31 mouse cellular contexts compared by ENCODE assay signal in genomic region chr3:81211666-81212065, GRCm38 (mm10).
DNase-seq lines count a peak whose midpoint lies in the region; ATAC-seq lines count a peak whose summit lies in the region.
"Had no signal": no experiment of that assay in that cellular context is flagged by ENCODE, and none has a peak within 500 bp of the region (broad histone marks: within the 10 kb centered on the region; RNA-seq: fewer than 3 reads in every experiment).

No protein-coding gene starts in this region.

- no peak for DNase-seq in kidney, postnatal 14 days
- DNase-seq in neural tube, embryonic 10.5 days (ENCODE audit: extremely low spot score, low spot score), result no peak
- no peak for DNase-seq in spleen, adult 18-20 months
- DNase-seq in gastrocnemius, adult 8-10 months (ENCODE audit: low spot score in 2 of 2), result no peak
- DNase-seq: adrenal gland, adult 2 months; adrenal gland, postnatal 36 days; B cell, adult 2 months; cerebellum, adult 2 months; cerebellum, postnatal 36 days; gastrocnemius, postnatal 25 days; heart, adult 11 months; heart, postnatal 4 days; kidney, adult 11 months; kidney, postnatal 4 days; lung, embryonic 14.5 days; lung, postnatal 14 days; right cerebral cortex, adult 18-20 months; thymus, adult 18-20 months; thymus, postnatal 25 days had no signal

- H3K9me3 ChIP-seq in kidney, embryonic 14.5 days (ENCODE audit: control insufficient read depth, low read length), result no peaks in the 10 kb centered on the region
- H3K9me3 ChIP-seq in neural tube, embryonic 14.5 days (ENCODE audit: control insufficient read depth, low read length), result no peaks in the 10 kb centered on the region
- no peaks in the 10 kb centered on the region for H3K9me3 ChIP-seq in forebrain, embryonic 13.5 days (replicated peaks)
- H3K9me3 ChIP-seq: embryonic facial prominence, embryonic 12.5 days; hindbrain, embryonic 13.5 days; limb, embryonic 15.5 days; liver, embryonic 15.5 days; neural tube, embryonic 15.5 days had no signal

- H3K36me3 ChIP-seq in kidney, embryonic 14.5 days (ENCODE audit: control insufficient read depth, insufficient read depth, low read length), result peaks cover 2% of the 10 kb centered on the region; the same call in 1 of the 2 replicates
- H3K36me3 ChIP-seq in neural tube, embryonic 14.5 days (ENCODE audit: control insufficient read depth, insufficient read depth, low read length), result no peaks in the 10 kb centered on the region
- no peaks in the 10 kb centered on the region for H3K36me3 ChIP-seq in forebrain, embryonic 13.5 days (ENCODE audit: poor library complexity, severe bottlenecking)
- H3K36me3 ChIP-seq: limb, embryonic 15.5 days; liver, embryonic 15.5 days; neural tube, embryonic 15.5 days had no signal

- WGBS in kidney, embryonic 14.5 days, result 31% methylated on average over 3 of the region's 3 CpGs
- WGBS in neural tube, embryonic 14.5 days, result 75% methylated on average over 3 of the region's 3 CpGs
- 38% methylated on average over 3 of the region's 3 CpGs for whole genome bisulfite sequencing in forebrain, embryonic 13.5 days

- no peak overlapping the region for H3K4me2 ChIP-seq in kidney, embryonic 14.5 days (replicated peaks; ENCODE audit: low read depth, low read length)
- no peak overlapping the region for H3K4me2 ChIP-seq in neural tube, embryonic 14.5 days (ENCODE audit: low read depth, low read length)
- H3K4me2 ChIP-seq in forebrain, embryonic 13.5 days, result no peak overlapping the region
- H3K4me2 ChIP-seq: embryonic facial prominence, embryonic 12.5 days; heart, embryonic 11.5 days; hindbrain, embryonic 13.5 days; limb, embryonic 15.5 days; liver, embryonic 15.5 days; lung, embryonic 14.5 days; neural tube, embryonic 15.5 days had no signal

- no peak overlapping the region for H3K27ac ChIP-seq in kidney, embryonic 14.5 days (ENCODE audit: low read depth, low read length)
- no peak overlapping the region for H3K27ac ChIP-seq in neural tube, embryonic 14.5 days (ENCODE audit: low read depth, low read length)
- H3K27ac ChIP-seq in forebrain, embryonic 13.5 days, result no peak overlapping the region
- H3K27ac ChIP-seq: embryonic facial prominence, embryonic 12.5 days; hindbrain, embryonic 13.5 days; limb, embryonic 15.5 days; liver, embryonic 15.5 days; neural tube, embryonic 15.5 days; stomach, postnatal 0 days had no signal

- H3K9ac ChIP-seq in kidney, embryonic 14.5 days (ENCODE audit: low read depth, low read length), result no peak overlapping the region
- H3K9ac ChIP-seq in neural tube, embryonic 14.5 days (replicated peaks; ENCODE audit: low read depth, low read length), result no peak overlapping the region
- no peak overlapping the region for H3K9ac ChIP-seq in forebrain, embryonic 13.5 days
- H3K9ac ChIP-seq: embryonic facial prominence, embryonic 12.5 days; hindbrain, embryonic 13.5 days; limb, embryonic 15.5 days; liver, embryonic 15.5 days; lung, embryonic 14.5 days; neural tube, embryonic 15.5 days had no signal

- no peaks in the 10 kb centered on the region for H3K27me3 ChIP-seq in kidney, embryonic 14.5 days (ENCODE audit: control insufficient read depth, insufficient read depth, low read length)
- no peaks in the 10 kb centered on the region for H3K27me3 ChIP-seq in neural tube, embryonic 14.5 days (ENCODE audit: control insufficient read depth, insufficient read depth, low read length)
- no peaks in the 10 kb centered on the region for H3K27me3 ChIP-seq in forebrain, embryonic 13.5 days
- H3K27me3 ChIP-seq: embryonic facial prominence, embryonic 12.5 days; hindbrain, embryonic 13.5 days; limb, embryonic 15.5 days; liver, embryonic 15.5 days; neural tube, embryonic 15.5 days had no signal

- no peak overlapping the region for H3K4me3 ChIP-seq in kidney, embryonic 14.5 days (ENCODE audit: low read length)
- no peak overlapping the region for H3K4me3 ChIP-seq in neural tube, embryonic 14.5 days (ENCODE audit: low read depth, low read length)
- H3K4me3 ChIP-seq in forebrain, embryonic 13.5 days, result no peak overlapping the region
- H3K4me3 ChIP-seq: embryonic facial prominence, embryonic 12.5 days; hindbrain, embryonic 13.5 days; limb, embryonic 15.5 days; liver, embryonic 15.5 days; neural tube, embryonic 15.5 days had no signal

- ATAC-seq in kidney, embryonic 14.5 days (ENCODE audit: low FRiP score, low TSS enrichment), result 0 out of 2 replicates have a peak, but pooled peaks have one; percentile 39
- ATAC-seq in neural tube, embryonic 14.5 days (ENCODE audit: low read depth), result peak; percentile 49; the same call in 1 of the 2 replicates
- peak; percentile 71 for ATAC-seq in forebrain, embryonic 13.5 days
- ATAC-seq: activated CD4-positive, CD25-positive, alpha-beta regulatory T cell, adult 4 months; inflammation-experienced regulatory T-cells, adult 6 months had no signal

- 0 out of 2 replicates have a peak, but pooled peaks cover 3% of the 10 kb centered on the region for H3K4me1 ChIP-seq in kidney, embryonic 14.5 days (ENCODE audit: control insufficient read depth, insufficient read depth, low read length)
- no peaks in the 10 kb centered on the region for H3K4me1 ChIP-seq in neural tube, embryonic 14.5 days (ENCODE audit: control insufficient read depth, insufficient read depth, low read length)
- H3K4me1 ChIP-seq in forebrain, embryonic 13.5 days, result no peaks in the 10 kb centered on the region
- H3K4me1 ChIP-seq: hindbrain, embryonic 13.5 days; limb, embryonic 15.5 days; liver, embryonic 15.5 days; neural tube, embryonic 15.5 days had no signal
